Mouse (Mus musculus): ENCODE data around the gene Jmjd7.

Jmjd7 gene

GRCm38 (mm10) chr2:120012924-120013323 is 14.4 kb upstream of the Jmjd7 start:
- DNase-seq (ENCODE audit: low spot score): no peak

- DNase-seq (ENCODE audit: low spot score): no peak
These were observed 13.3 kb upstream of the Jmjd7 start for GRCm38 (mm10) chr2:120013831-120014486.

DNA sequence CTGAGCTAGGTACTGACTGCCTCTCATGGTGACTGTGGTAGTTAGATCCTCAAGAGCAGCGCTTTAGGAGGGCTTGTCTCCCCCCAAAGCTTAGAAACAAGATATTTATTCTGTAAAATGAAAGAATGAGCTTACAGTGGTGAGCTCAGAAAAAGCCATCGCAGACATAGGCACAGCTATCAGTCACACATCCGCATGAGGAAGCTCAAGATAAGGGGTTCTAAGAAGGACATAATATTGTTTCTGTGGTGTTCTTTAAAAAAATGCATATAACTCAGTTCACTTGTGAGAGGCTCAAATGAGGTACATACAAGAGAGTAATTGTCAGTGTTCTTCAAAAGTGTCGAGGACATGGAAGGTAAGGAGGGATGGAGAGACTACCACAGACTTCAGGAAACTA is 11.4 kb upstream of the Jmjd7 start:
- DNase-seq (ENCODE audit: low spot score): no peak

DNA sequence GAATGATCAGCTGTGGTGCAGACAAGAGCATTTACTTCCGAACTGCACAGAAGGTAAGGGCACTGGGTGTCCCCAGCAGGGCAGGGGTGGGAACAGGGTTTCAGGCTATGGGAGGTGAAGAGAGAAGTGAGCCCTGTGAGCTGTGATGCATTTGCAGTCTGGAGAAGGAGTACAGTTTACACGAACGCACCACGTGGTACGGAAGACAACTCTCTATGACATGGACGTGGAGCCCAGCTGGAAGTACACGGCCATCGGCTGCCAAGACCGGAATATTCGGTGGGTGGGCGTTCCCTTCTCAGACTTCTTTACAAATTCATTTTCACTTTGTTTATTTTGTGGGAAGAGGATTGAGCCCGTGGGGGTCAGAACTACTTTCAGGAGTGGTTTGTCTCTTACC is 9.7 kb upstream of the Jmjd7 start:
- DNase-seq (ENCODE audit: low spot score): no peak

GRCm38 (mm10) chr2:120024337-120024736 is 2.9 kb upstream of the Jmjd7 start:
- no peak for DNase-seq (ENCODE audit: low spot score)

DNA sequence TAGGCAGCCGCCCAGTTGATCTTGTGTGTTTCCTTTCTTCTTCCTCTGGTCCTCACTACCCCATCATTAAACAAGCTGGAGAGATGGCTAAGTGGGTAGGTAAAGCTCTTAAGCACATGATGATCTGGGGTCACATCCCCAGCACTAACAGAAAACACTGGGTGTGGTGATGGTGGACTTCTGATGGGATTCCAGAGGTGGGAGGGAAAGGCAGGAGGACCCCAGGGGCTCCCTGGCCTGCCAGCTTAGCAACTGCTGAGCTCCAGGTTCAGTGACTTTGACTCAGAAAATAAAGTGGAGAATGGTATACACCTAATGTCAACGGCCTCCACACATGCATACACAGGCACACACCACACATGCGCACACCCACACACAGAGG is 658 bp downstream of the Jmjd7 start:
- no peak for DNase-seq (ENCODE audit: low spot score)

DNA sequence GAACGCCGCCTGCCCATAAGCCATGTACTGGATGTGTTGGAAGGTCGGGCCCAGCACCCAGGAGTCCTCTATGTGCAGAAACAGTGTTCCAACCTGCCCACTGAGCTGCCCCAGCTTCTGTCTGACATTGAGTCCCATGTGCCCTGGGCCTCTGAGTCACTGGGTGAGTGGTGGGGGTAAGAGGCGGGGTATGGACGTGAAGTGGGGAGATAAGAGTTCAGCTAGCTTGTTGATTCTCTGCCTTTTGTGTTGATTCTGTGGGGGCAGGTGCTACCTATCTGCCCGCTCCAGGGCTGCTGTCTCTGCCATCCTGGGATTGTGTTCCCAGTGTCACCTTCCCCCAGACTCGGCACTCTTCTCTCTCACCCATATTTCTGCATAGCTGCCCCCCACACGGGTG is 3.1 kb downstream of the Jmjd7 start:
- no peak for DNase-seq (ENCODE audit: low spot score)

GRCm38 (mm10) chr2:120032726-120033467 is 5.6 kb downstream of the Jmjd7 start, which contains the start of gene Pla2g4b:
Gene Pla2g4b, plus strand, starts transcription at chr2:120033417.
- DNase-seq (ENCODE audit: low spot score): no peak

DNA sequence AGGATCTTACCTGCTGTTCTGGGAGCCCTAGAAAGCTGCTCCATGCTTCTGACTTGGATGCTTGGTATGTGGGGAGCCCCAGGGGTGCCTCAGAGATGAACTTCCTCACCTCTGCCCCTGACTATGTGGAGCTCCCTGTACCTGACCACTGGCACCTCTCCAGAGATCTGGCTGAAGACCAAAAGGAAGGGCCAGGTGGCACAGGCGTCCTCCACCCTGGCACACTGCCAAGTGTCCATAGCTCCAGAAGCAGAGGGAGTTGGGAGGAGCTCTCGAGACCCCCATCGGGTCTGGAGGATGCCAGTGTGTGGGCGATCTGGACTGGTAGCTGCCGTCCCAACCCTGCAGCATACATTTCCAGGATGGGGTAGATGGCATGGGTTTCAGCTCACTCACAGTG is 6.4 kb downstream of the Jmjd7 start:
- peak; percentile 59 for DNase-seq (ENCODE audit: low spot score)

GRCm38 (mm10) chr2:120037744-120038143 is 10.5 kb downstream of the Jmjd7 start:
- DNase-seq (ENCODE audit: low spot score): no peak

DNA sequence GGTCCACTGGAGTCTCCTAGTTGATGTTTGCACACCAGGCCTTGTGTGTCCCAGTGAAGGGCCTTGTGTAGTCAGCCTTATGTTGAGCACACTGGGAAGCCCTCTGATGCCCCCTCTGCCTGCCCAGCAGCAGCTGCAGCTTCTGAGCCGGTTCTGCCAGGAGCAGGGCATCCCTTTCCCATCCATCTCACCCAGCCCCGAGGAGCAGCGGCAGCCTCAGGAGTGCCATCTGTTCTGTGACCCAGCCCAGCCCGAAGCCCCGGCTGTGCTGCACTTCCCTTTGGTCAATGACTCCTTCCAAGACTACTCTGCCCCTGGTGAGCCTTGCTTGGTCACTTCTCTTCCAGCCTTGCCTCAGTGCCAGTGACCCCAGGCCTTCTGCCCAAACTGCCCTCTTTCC is 13.7 kb downstream of the Jmjd7 start:
- DNase-seq (ENCODE audit: low spot score): no peak

DNA sequence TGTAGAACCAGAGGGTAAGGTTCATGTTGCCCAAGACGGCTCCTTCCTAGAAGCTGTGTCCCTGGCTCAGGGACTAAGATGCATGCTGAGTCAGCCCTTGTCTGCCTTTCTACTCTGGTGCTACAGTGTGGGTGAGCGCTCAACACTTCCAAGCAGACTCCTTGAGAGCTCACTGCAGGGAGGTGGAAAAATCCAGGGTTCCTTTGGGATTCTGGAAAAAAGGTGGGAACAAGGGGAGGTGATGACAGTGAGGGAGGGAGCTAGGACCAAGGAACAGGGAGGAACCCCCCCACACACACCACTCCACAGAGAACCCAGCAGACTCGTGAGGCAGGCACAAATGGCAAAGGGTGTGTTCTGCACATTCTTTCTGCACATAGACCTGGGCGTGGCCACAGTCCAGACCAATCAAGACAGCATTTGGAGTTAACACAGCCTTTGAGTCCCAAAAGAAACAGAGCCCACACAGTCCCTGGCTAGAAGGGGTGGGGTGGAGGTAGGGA is 16.9 kb downstream of the Jmjd7 start:
- peak; percentile 34 for DNase-seq (ENCODE audit: low spot score)

- no peak for DNase-seq (ENCODE audit: low spot score)
These were observed 17.4 kb downstream of the Jmjd7 start for GRCm38 (mm10) chr2:120044676-120045075.

GRCm38 (mm10) chr2:120046486-120047310 is 19.4 kb downstream of the Jmjd7 start:
- no peak for DNase-seq (ENCODE audit: low spot score)

DNA sequence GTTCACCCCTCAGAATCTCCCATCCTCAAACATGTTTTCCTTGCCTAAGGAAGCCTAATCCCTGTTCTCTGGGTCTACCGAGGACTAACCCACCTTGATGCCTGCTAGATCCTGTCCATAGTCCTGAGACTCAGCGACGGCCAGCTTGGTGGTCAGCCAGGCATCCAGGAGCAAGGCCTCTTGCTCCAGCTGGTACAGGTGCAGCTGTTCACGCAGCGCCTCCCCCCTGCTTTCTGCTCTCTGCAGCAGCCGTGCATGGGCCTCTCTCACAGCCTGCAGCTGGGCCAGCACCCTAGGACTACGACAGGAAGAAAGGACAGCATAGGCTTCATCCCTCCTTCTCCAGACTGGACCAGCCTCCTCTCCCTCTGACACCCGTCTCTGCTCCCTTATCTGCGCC is 20.9 kb downstream of the Jmjd7 start:
- no peak for DNase-seq (ENCODE audit: low spot score)

DNA sequence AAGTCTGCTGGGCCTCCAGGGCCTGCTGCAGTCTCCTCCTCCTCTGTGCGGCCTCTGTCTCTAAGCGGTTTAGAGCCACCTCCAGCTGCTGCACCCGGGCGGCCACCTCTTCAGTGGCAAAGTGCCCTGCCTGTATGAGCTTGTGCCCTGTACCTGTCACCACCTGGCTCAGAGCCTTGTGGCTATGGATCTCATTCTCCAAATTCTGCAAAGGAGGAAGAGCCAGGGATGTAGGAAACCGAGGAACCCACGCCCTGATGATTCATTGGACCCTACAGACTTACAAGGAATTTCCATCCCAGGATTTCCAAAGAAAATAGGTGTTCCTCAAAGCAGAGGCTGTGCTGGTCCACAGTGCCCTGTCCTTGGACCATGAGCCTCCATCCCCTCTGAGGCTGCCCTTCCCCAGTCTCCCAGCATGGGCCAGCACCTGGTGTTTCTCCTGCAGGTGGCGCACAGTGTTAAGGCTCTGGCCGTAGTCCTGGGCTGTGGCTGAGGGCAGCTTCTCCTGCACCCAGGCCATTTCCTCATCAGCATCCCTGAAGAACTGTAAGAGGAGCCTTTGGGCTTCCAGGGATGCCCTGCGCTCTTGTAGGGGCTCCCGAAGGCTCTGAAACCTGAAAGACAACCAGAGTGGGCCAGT is 22.5 kb downstream of the Jmjd7 start:
- DNase-seq (ENCODE audit: low spot score): peak; percentile 74

DNA sequence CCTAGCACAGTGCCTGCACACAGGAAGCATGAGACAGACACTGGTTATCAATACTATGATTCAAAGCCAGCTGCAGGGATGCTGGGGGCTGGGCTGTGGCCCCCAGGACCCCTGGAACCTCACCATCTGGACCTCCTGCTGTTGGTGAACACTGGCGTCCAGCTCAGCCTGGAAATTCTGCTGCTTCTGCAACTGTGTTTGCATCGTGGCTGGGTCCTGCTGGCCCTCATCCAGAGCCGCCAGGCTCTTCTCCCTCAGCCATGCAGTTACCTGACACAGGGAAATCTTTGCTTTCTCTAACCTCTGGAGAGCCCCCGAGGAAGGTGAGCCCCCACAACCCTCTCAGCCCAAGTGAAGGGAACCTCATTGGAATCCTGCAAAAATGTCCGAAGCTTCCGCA is 24.1 kb downstream of the Jmjd7 start:
- DNase-seq (ENCODE audit: low spot score): no peak

DNA sequence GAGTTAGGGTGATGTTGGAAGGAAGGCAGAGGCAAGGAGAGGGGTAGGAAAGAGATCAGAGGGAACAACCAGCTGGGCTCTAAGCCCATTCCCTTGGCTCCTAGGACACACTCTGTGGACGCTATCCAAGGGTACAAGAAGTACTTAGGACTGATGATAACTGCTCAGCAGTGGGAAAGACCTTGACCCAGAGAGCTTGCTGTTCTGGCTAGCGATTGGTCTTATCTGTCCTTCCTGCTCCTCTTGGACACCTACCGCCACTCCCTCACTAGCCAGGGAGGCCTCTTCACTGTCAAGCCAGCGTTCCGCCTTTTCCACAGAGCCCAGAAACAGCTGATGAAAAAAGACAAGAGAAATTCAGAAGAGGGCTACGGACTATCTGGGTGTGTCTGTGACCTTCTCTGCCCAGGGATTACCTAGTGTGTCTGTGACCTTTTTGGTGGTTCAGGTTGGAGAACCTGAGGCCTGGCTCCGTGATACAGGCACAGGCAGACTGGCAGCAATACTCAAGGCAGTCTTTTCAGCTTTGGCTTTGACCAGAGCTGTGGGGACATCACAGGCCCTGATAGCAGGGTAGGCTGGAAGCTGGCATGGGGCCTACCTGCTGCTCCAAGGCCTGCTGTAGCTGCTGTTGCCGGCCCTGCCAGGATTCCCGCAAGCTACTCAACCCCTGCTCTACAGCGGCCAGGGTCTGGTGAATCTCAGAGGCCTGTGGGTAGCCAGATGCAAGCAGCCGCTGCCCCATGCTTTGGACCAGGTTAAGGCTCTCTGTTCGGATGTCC is 27.7 kb downstream of the Jmjd7 start:
- DNase-seq (ENCODE audit: low spot score): peak; percentile 31

DNA sequence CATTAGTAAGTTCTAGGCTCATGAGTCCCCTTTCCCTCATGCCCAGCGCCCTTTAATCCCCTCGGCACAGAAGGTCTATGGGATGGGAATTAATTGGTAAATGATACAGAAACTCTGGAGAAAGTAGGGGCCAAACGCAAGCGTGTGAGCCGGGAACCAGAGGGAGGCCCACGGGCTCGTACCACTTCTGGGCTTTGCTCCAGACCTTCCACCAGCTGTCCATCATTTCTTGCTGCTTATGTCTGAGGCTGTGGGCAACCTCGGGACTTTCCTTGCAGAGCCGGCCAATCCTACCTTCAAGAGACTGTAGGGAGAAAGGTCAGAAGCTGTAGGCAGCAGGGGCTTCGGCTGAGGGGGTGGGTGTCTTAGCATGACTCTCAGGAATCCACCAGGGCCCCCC is 28.6 kb downstream of the Jmjd7 start:
- DNase-seq (ENCODE audit: low spot score): no peak

GRCm38 (mm10) chr2:120058818-120059217 is 31.5 kb downstream of the Jmjd7 start:
- DNase-seq (ENCODE audit: low spot score): no peak

- no peak for DNase-seq (ENCODE audit: low spot score)
These were observed 32.2 kb downstream of the Jmjd7 start for GRCm38 (mm10) chr2:120059466-120059865.

Data from urinary bladder, postnatal 14 days (tissue).